Mouse (Mus musculus) mammary gland, adult 2 months (tissue): ENCODE data around the gene Zdhhc14. TPM values are rescaled to one million over a fixed set of nuclear protein-coding genes. Genes with fewer than 3 reads are reported as not detected.

Experiments
- polyA plus RNA-seq: library from polyadenylated mRNA; depleted of rRNA; stranded (reverse); fragments of >200 nt; gene quantifications from 2 replicates; pipeline ENCODE4 v1.2.3, GENCODE M21; 2012; ENCODE audit warnings: low replicate concordance; rRNA removed

Gene Zdhhc14
- polyA plus RNA-seq: 1.6 and 4.0 TPM in 2 replicates

DNA sequence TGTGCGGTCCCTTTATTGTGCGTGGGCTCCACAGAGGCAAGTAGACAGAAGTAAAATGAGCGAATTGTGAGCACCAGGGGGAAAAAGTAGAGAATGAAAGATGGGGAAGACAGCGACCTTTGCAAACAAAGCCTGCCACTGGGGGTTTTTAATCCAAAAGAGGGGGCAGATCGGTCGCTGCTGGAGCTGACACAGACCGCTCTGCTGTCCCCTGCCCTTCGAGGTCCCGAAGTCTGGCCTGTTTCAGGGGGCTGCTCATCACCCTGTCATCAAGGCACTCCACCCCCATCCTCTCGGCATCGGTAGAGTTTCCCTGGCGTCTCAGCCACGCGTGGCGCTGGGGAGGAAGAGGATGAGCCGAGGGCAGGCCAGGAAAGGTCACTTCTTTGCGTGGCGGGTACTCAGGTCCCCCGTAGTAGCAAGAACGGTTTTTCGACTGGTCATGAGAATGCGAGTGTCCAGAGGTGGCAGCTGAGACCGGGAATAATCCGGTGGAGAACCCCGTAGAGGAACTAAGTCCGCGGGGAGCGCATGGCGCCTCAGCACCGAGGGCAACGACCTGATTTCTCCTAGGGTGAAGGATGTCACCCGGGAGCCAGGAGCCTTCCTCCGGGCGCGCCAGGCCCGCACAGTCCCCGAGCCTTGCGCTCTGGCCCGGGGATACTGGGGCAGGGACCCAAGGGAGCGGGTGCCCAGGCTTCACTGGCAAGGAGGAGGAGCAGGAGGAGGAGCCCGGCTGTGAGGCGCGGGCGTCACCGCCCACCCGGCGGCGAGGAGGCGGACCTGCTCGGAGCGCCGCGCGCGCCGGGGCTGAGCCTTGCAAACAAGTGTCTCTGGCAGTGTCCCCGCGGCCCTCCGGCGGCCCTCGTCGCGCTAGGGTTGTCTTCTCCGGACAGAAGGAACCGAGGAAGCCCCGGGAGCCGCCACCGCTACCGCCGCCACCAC lies at the start of gene Zdhhc14:
Zdhhc14 (plus strand) TSS at position 757 of the 945 bp plus-strand sequence.

Other genes with a start within 250 kb of the Zdhhc14 start
- gene Ldhal6b, start 73.8 kb upstream of the Zdhhc14 start, polyA plus RNA-seq: 0.20 and 0.35 TPM in 2 replicates
- 4.0 and 6.6 TPM in 2 replicates for gene Tmem242, start 52.3 kb upstream of the Zdhhc14 start, polyA plus RNA-seq